Mouse (Mus musculus) urinary bladder, adult 2 months (tissue): ENCODE results near the gene Rapgef1. TPM values are rescaled to one million over a fixed set of nuclear protein-coding genes. Genes with fewer than 3 reads are reported as not detected.

Experiments
- DNase-seq: peaks from one replicate; pipeline ENCODE4 v3.0.0; 2022; ENCODE audit warnings: low spot score
- polyA plus RNA-seq: library from polyadenylated mRNA; depleted of rRNA; stranded (reverse); fragments of >200 nt; gene quantifications from 2 replicates; pipeline ENCODE4 v1.2.3, GENCODE M21; 2012

Rapgef1 gene
- polyA plus RNA-seq, 1 experiment: 29.0 TPM

DNA sequence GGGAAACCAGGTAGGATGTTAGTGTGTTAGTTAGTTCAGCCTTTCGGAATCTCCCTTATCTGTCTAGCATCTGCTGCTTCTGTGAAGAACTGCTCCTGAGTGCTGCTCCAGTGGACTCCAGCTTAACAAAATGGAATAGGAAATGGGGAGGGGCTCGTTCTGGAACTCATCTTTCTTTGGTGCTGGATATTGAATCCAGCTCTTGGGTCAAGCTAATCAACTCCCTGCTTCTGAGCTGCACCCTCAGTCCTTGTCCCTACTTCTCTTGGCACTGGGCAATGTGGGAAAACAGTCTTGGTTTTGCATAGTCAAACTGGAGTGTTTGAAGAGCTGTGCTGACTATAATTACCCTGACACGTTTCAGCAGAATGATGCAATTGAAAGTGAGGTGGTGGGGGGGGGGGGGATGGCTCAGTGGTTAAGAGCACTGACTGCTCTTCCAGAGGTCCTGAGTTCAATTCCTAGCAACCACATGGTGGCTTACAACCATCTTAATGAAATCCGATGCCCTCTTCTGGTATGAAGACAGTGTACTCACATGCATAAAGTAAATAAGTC, 25.6 kb downstream of the Rapgef1 start:
- no peak for DNase-seq

DNA sequence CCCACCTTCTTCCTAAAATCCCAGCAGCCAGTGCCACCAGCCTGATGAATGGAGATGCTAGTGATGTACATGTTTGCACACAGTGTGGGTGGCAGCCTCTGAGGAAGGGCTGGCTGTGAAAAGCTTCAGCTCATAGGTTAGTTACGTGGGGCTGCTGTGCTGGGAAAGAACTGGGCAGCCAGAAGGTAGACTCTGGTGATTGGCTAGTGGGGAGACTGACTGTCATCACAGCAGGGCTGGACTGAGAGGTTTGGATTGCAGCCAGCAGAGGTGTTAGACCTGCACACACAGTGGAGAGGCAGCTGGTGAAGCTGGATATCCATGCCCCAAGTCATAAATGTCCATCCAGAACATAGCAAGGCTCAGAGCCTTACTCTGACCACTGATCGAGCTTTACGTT, 27.1 kb downstream of the Rapgef1 start:
- DNase-seq: no peak

GRCm38 (mm10) chr2:29647162-29647561, 27.6 kb downstream of the Rapgef1 start:
- DNase-seq: no peak

DNA sequence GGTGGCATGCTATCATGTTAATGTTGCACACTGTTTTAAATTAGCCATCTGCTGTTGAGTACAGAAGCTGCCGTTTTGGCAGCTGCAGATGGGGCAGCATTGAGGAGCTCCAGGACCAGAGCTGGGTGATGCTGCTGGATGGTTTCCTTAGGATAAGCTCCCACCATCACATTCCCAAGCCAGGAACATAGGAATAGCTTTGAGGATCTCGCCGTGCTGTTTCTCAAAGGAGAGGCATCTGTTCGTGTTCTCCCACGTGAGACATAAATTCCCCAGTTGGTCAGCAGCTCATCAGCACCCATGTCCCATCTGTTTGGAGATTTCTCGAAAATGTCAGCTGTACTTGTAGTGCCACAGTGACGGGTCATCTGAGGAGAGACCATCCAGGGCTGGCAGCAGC, 28.3 kb downstream of the Rapgef1 start:
- no peak for DNase-seq

DNA sequence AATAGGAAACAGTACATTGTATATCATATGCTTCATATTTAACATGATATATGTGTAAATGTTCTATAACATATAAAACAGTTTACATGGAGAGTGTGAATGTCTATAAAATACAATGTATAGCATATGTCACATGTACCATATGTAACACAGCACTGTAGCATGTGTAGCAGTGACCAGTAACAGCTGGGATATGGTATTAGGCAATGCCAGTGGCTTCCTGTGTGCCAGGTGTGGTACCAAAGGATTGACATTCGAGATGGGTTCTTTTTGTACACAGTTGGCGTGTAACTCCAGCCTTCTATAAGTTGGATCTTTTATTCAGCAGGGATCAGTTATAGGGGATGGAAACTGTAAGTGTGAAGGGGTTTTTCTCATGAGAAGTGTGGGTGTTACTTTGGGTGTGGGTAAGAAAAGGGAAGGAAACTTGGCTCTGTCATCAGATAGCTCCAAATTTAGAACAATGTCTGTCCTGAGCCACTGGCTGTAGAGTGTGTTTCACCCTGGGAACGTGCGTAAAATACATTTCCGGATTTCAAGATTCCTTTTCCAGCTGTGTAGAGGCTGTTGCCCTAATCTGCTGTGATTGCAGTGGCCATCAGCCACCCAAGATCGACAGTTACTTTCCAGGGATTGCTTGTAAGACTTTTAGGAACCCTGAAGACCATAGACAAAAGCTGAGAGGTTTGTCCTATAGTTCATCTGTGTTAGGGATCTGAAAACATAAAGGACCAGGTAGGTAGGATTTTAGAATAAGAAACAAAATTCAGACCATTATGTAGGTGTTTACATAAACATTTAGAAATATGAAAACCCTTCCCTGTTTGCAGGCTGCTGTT, 29.7 kb downstream of the Rapgef1 start:
- DNase-seq: no peak

- no peak for DNase-seq
These were observed 30.4 kb downstream of the Rapgef1 start for GRCm38 (mm10) chr2:29649795-29650457.

- no peak for DNase-seq
These were observed 32.4 kb downstream of the Rapgef1 start for GRCm38 (mm10) chr2:29651876-29652275.

DNA sequence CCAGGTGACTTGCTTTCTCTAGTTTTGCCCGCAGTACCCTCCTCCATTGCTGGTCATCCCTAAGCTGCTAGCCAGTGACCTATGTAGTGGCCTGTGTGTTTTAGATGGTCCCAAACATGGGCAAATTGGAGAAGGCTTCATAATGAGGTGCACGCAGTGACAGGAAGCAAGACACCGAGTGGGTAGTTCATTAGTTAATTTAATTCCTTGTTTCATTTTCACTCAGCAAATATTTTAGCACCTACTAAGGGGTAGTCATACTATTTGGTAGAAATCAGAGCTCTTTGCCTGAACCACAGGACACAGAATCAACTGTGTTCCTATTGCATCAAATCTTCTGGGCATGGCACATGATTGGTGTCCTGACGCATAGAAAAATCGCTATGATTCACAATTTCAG, 35.9 kb downstream of the Rapgef1 start:
- DNase-seq: no peak

- DNase-seq: no peak
These were observed 36.6 kb downstream of the Rapgef1 start for GRCm38 (mm10) chr2:29656095-29656494.

DNA sequence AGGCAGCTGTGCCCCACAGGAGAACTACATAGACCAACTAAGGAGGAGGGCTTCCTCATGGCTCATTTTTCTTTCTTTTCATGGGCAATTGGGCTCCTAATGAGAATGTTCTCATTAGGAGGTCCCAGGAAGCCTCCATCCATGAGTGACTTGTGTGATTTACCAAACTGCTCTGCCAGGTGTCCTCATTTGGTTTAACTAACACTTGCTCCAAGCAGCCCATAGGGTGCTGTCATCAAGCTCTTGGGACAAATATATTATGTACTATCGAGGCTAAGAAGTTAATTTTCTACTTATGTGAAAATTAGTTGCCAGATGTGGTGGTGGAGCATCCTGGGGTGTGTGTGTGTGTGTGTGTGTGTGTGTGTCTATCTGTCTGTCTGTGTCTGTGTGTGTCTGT, 37.6 kb downstream of the Rapgef1 start:
- DNase-seq: no peak

GRCm38 (mm10) chr2:29661751-29662191, 42.3 kb downstream of the Rapgef1 start:
- no peak for DNase-seq

GRCm38 (mm10) chr2:29663260-29663877, 43.8 kb downstream of the Rapgef1 start:
- DNase-seq: no peak

DNA sequence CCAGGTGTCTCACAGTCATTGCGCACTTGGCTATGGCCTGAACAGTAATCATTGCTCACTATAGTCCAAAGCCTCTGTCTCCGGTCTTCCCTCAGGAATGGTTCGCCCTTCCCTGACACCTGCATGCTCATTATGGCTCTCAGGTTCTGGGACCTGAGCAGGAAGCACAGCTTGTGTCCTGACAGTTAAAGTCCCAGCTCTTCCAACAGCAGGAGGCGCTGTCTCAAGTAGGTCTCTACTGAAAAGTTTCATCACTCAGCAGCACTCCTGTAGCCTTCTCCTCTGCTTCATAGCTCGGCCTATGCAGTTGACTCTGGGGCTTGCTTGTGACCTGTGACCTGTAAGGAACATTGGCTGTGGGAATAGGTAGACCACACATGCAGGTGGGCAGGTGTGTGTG, 45.9 kb downstream of the Rapgef1 start:
- DNase-seq: no peak

- no peak for DNase-seq
These were observed 47.1 kb downstream of the Rapgef1 start for GRCm38 (mm10) chr2:29666589-29666988.

GRCm38 (mm10) chr2:29667109-29667508, 47.6 kb downstream of the Rapgef1 start:
- DNase-seq: no peak

GRCm38 (mm10) chr2:29668011-29668691, 48.6 kb downstream of the Rapgef1 start:
- DNase-seq: no peak

DNA sequence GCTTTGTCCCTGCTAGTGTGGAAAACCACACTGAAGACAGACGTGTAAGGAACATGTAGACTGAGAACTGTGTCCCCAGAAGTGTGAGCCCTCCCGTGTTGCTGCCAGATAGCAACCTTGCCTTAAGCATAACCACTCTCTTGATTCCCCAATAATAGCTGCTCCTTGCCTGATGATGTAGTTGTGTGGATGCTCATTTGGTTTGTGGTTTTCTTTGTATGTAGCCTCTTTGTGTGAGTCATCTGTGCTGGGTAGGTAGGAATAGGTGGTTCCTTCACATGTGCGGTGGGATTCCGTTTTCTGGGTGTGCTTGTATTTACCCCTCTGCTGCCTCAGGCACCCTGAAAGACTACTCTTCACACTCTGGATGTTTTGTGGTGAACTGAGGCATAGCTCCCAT, 49.4 kb downstream of the Rapgef1 start:
- no peak for DNase-seq

GRCm38 (mm10) chr2:29669711-29670110, 50.2 kb downstream of the Rapgef1 start:
- DNase-seq: no peak

- no peak for DNase-seq
These were observed 50.9 kb downstream of the Rapgef1 start for GRCm38 (mm10) chr2:29670231-29670991.

GRCm38 (mm10) chr2:29671374-29671773, 51.9 kb downstream of the Rapgef1 start:
- no peak for DNase-seq

DNA sequence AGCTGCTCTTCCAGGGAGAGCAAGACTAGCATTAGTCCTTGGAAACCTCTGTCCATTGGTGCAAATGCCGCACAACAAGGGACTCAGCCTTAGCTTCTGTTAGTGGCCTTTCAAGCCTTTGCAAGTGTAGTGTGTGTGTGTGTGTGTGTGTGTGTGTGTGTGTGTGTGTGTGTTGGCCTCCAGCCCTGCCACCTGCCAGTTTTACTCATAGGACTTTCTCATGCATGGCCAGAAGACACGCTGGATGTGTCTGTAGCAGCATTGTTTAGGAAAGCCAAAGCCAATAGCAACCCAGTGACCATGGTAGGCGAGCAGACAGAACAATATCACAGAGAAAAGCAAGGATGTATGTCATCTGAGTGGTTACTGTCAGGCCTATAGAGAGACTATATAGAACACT, 52.3 kb downstream of the Rapgef1 start:
- no peak for DNase-seq
